9 mouse cellular contexts compared by ENCODE assay signal in genomic region chr3:51031821-51032220, GRCm38 (mm10).
DNase-seq lines count a peak whose midpoint lies in the region; ATAC-seq and TF ChIP-seq lines count a peak whose summit lies in the region.
"Had no signal": no experiment of that assay in that cellular context is flagged by ENCODE, and none has a peak within 500 bp of the region (broad histone marks: within the 10 kb centered on the region; RNA-seq: fewer than 3 reads in every experiment).

No protein-coding gene starts in this region.

- no peaks in the 10 kb centered on the region for H3K9me3 ChIP-seq in kidney, embryonic 14.5 days (ENCODE audit: control insufficient read depth, low read length)
- H3K9me3 ChIP-seq: neural tube, embryonic 13.5 days had no signal

- ATAC-seq in kidney, embryonic 14.5 days (ENCODE audit: low FRiP score, low TSS enrichment), result no peak

- intact Hi-C loops in gastrocnemius, postnatal 14 days (cut with DNase I; ENCODE audit: low total_unique reads), result no loop called here

- no peak overlapping the region for H3K4me3 ChIP-seq in kidney, adult 2 months (ENCODE audit: insufficient read depth, low read depth, low read length)
- H3K4me3 ChIP-seq in kidney, embryonic 14.5 days (ENCODE audit: low read length), result no peak overlapping the region
- H3K4me3 ChIP-seq: neural tube, embryonic 13.5 days had no signal

- DNase-seq in kidney, adult 2 months, result peak; percentile 24
- DNase-seq in embryo, embryonic 9.5 days (ENCODE audit: extremely low spot score), result peak; percentile 34
- DNase-seq in gastrocnemius, postnatal 14 days, result peak; percentile 37
- DNase-seq in lung, postnatal 36 days, result peak; percentile 80
- DNase-seq in layer of hippocampus, postnatal 36 days, result no peak
- DNase-seq in layer of hippocampus, postnatal 14 days (ENCODE audit: low spot score in 2 of 2), result no peak
- DNase-seq: adrenal gland, postnatal 36 days had no signal

- H3K9ac ChIP-seq in kidney, embryonic 14.5 days (ENCODE audit: low read depth, low read length), result no peak overlapping the region
- H3K9ac ChIP-seq: neural tube, embryonic 13.5 days had no signal

- TF ChIP-seq POLR2A in kidney, adult 2 months (IDR thresholded peaks at IDR 0.05; ENCODE audit: low read depth, low read length), result no peak

- no peaks in the 10 kb centered on the region for H3K4me1 ChIP-seq in kidney, adult 2 months (ENCODE audit: control insufficient read depth, insufficient read depth, low read length)
- no peaks in the 10 kb centered on the region for H3K4me1 ChIP-seq in kidney, embryonic 14.5 days (ENCODE audit: control insufficient read depth, insufficient read depth, low read length)

- H3K27me3 ChIP-seq in kidney, adult 2 months (replicated peaks; ENCODE audit: control insufficient read depth, insufficient read depth, low read length), result no peaks in the 10 kb centered on the region
- H3K27me3 ChIP-seq in kidney, embryonic 14.5 days (ENCODE audit: control insufficient read depth, insufficient read depth, low read length), result no peaks in the 10 kb centered on the region
- H3K27me3 ChIP-seq: neural tube, embryonic 13.5 days had no signal

- H3K4me2 ChIP-seq in kidney, embryonic 14.5 days (replicated peaks; ENCODE audit: low read depth, low read length), result no peak overlapping the region
- H3K4me2 ChIP-seq: neural tube, embryonic 13.5 days had no signal

- no peak for TF ChIP-seq CTCF in kidney, adult 2 months (conservative IDR thresholded peaks at IDR 0.05; ENCODE audit: insufficient read depth, insufficient read length, low read depth, low read length)

- 72% methylated on average over 8 of the region's 8 CpGs for WGBS in kidney, adult 2 months
- 82% methylated on average over 8 of the region's 8 CpGs for WGBS in kidney, embryonic 14.5 days

- H3K36me3 ChIP-seq in kidney, adult 2 months (ENCODE audit: control insufficient read depth, insufficient read depth, low read length), result no peaks in the 10 kb centered on the region
- H3K36me3 ChIP-seq in kidney, embryonic 14.5 days (ENCODE audit: control insufficient read depth, insufficient read depth, low read length), result no peaks in the 10 kb centered on the region
- H3K36me3 ChIP-seq: neural tube, embryonic 13.5 days had no signal

- no peak overlapping the region for H3K27ac ChIP-seq in kidney, adult 2 months (ENCODE audit: insufficient read depth, low read depth, low read length)
- H3K27ac ChIP-seq in kidney, embryonic 14.5 days (ENCODE audit: low read depth, low read length), result no peak overlapping the region
- H3K27ac ChIP-seq: neural tube, embryonic 13.5 days had no signal

Comparison
In these comparisons a context has a peak if more than half of its experiments do, and no peak if none do; other contexts are left out.
1. DNase-seq: peak in kidney, adult 2 months (single experiment), embryo, embryonic 9.5 days (single experiment), gastrocnemius, postnatal 14 days (single experiment) and lung, postnatal 36 days (single experiment); none in layer of hippocampus, postnatal 36 days (0 of 2) and layer of hippocampus, postnatal 14 days (0 of 2).